Mouse (Mus musculus): ENCODE results near the gene Nudcd3. TPM values are rescaled to one million over a fixed set of nuclear protein-coding genes. Genes with fewer than 3 reads are reported as not detected.

Nudcd3 gene
- polyA plus RNA-seq, 1 experiment from 2014 or later = 52.0 TPM

DNA sequence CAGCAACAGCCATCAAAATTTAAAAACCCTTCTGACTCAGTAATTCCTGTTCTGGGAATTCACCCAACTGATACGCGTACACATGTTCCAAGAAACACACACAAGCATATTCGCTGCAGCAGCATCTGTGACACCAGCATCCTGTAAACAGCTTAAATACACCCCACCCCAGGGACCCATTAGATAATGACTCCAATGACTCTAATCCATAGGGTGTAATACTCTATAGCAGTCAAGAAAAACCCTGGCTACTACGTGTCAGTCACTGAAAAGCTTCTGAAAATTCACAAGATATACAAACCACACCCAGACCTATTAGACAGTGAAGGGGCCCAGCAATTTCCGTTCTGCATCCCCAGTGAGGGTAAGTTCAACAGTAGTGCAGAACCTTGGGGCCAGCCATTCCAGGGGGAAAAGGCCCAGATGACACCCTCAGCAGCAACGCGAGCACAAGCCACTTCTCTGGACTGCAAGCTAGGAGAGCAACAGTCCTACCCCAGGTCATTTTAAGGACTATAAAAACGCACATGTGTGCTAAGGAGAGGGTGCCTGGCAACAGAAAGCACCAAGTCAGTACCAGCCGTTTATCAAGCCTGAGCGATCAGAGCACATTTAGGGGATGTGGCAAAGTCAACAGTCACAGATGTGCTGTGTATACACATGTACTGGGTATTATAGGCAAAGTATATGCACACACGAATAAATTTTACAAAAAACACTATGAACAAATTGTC is 15.8 kb downstream of the Nudcd3 start:
- Histone ChIP-seq H3K36me3 (ENCODE audit: control insufficient read depth, insufficient read depth, low read length) (no peaks in the 10 kb centered on the region), H3K4me1 (ENCODE audit: control insufficient read depth, insufficient read depth, low read length) (peaks cover 10% of the 10 kb centered on the region), H3K4me3 (ENCODE audit: low read depth, low read length) (no peak overlapping the region), H3K27me3 (ENCODE audit: control insufficient read depth, insufficient read depth, low read length) (no peaks in the 10 kb centered on the region), H3K4me2 (ENCODE audit: low read depth) (no peak overlapping the region), H3K9me3 (ENCODE audit: control insufficient read depth, low read length) (no peaks in the 10 kb centered on the region), H3K27ac (ENCODE audit: low read depth, low read length) (no peak overlapping the region), H3K9ac (ENCODE audit: low read length) (no peak overlapping the region)
- DNase-seq (ENCODE audit: low spot score) (no peak), ATAC-seq (ENCODE audit: insufficient read depth, low FRiP score, low TSS enrichment) (no peak)
- WGBS = 63% methylated on average over 11 of the region's 11 CpGs

DNA sequence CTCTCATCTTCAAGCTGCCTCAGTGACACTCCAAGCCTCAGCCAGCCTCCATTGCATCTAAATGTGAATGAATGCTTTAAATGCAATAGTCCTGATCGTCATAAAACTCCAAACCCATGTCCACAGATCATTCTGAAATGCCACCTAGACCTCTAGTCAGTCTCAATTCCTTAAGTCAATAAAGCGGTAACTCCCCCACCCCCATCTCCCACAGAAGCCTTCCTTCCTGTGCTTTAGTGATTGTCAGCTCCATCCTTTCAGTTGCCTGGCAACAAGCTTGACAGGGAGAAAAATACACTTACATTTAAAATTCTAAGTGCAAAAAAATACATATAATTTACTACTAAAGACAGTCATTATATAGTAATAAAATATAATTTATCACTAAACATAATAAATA is 17.0 kb downstream of the Nudcd3 start:
- WGBS = 84% methylated on average over 2 of the region's 2 CpGs

DNA sequence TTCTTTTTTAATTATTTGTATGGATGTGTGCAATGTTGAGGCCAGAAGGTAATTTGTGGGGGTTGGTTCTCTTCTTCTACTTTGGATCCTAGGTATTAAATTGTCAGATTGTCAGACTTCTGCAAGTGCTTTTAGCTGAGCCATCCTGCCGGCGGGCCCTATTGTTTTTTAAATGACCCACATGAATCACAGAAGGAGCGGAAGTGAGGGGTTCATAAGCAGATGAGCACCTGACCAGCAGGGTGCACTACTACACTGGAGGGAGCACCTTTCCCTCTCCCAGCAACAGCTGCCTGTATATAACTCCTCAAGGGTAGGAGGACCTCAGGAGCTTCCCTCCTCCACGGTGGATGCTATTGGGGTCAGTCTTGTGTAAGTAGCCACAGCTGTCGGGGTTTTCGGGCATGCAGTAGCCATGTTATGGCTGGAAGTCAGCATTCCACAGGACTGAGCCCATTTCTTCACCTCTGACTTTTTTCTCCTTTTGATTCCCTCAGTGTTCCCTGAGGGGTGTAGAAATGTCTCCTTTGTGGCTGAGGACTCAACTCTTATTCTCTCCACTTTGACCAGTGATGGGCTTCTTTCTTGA is 19.3 kb downstream of the Nudcd3 start:
- Histone ChIP-seq H3K4me3 (ENCODE audit: low read depth, low read length) (no peak overlapping the region), H3K4me2 (ENCODE audit: low read depth) (no peak overlapping the region), H3K9ac (ENCODE audit: low read length) (no peak overlapping the region), H3K27ac (ENCODE audit: low read depth, low read length) (no peak overlapping the region), H3K4me1 (ENCODE audit: control insufficient read depth, insufficient read depth, low read length) (peaks cover 20% of the 10 kb centered on the region), H3K36me3 (ENCODE audit: control insufficient read depth, insufficient read depth, low read length) (no peaks in the 10 kb centered on the region), H3K27me3 (ENCODE audit: control insufficient read depth, insufficient read depth, low read length) (no peaks in the 10 kb centered on the region), H3K9me3 (ENCODE audit: control insufficient read depth, low read length) (no peaks in the 10 kb centered on the region)
- no peak for DNase-seq (ENCODE audit: low spot score)
- no peak for ATAC-seq (ENCODE audit: insufficient read depth, low FRiP score, low TSS enrichment)
- 40% methylated on average over 6 of the region's 6 CpGs for WGBS

More for the DNA sequence above, 17.0 kb downstream of the Nudcd3 start:
- H3K27me3 ChIP-seq (ENCODE audit: control insufficient read depth, insufficient read depth, low read length) = no peaks in the 10 kb centered on the region
- no peak for DNase-seq (ENCODE audit: low spot score)
- no peaks in the 10 kb centered on the region for H3K9me3 ChIP-seq (ENCODE audit: control insufficient read depth, low read length)
- H3K4me2 ChIP-seq (ENCODE audit: low read depth) = no peak overlapping the region
- no peak overlapping the region for H3K9ac ChIP-seq (ENCODE audit: low read length)
- no peak overlapping the region for H3K27ac ChIP-seq (ENCODE audit: low read depth, low read length)
- no peak for ATAC-seq (ENCODE audit: insufficient read depth, low FRiP score, low TSS enrichment)
- H3K4me3 ChIP-seq (ENCODE audit: low read depth, low read length) = no peak overlapping the region
- H3K36me3 ChIP-seq (ENCODE audit: control insufficient read depth, insufficient read depth, low read length) = no peaks in the 10 kb centered on the region
- peaks cover 16% of the 10 kb centered on the region for H3K4me1 ChIP-seq (ENCODE audit: control insufficient read depth, insufficient read depth, low read length)

DNA sequence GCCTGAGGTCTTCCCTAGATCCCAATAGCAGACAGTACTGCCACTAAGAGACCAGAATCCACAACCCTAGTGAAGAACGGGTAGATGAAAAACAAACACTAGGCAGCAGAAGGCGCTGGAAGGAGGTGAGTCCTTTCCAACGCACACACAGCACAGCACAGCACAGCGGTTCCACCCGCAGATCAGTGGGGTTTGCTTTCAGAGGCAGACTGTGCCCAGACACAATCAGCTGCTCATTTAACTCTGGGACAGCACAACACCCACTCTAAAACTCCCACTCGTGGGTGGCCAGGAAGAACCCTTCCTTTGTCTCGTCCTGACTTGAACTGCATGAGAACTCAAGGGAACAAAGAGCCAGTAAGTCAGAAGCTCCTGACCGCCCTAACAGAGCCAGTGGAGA is 21.0 kb downstream of the Nudcd3 start:
- Histone ChIP-seq H3K4me1 (ENCODE audit: control insufficient read depth, insufficient read depth, low read length) (peaks cover 15% of the 10 kb centered on the region), H3K36me3 (ENCODE audit: control insufficient read depth, insufficient read depth, low read length) (no peaks in the 10 kb centered on the region), H3K27me3 (ENCODE audit: control insufficient read depth, insufficient read depth, low read length) (no peaks in the 10 kb centered on the region), H3K9ac (ENCODE audit: low read length) (no peak overlapping the region), H3K4me2 (ENCODE audit: low read depth) (no peak overlapping the region), H3K27ac (ENCODE audit: low read depth, low read length) (no peak overlapping the region), H3K4me3 (ENCODE audit: low read depth, low read length) (no peak overlapping the region), H3K9me3 (ENCODE audit: control insufficient read depth, low read length) (no peaks in the 10 kb centered on the region)
- DNase-seq (ENCODE audit: low spot score) (no peak), ATAC-seq (ENCODE audit: insufficient read depth, low FRiP score, low TSS enrichment) (no peak)
- 15% methylated on average over 8 of the region's 8 CpGs for WGBS

DNA sequence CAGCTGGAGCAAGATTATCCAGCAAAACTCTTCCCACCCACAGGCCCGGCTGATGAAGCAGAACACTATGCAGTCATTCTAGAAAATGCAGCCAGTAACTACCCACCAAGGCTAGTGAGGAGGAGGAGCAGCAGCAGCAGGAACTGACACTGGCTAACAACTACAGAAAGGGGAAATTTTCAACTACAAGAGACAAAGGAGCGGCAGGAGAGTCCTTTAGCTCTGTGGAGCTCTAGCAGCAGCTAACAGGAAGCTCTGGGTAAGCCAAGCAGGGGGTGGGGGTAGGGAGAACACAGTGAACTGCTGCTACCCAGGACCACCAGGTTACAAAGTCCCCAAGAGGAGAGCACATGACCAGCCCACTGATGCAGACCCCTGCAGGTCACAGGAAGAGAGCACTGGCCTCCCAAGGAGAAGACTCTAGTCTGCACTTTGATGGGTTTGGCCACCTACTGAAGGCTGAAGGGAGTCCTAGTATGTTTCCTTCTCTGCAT is 21.5 kb downstream of the Nudcd3 start:
- DNase-seq (ENCODE audit: low spot score) (no peak), ATAC-seq (ENCODE audit: insufficient read depth, low FRiP score, low TSS enrichment) (no peak)
- Histone ChIP-seq H3K4me1 (ENCODE audit: control insufficient read depth, insufficient read depth, low read length) (peaks cover 15% of the 10 kb centered on the region), H3K36me3 (ENCODE audit: control insufficient read depth, insufficient read depth, low read length) (no peaks in the 10 kb centered on the region), H3K4me3 (ENCODE audit: low read depth, low read length) (no peak overlapping the region), H3K4me2 (ENCODE audit: low read depth) (no peak overlapping the region), H3K27me3 (ENCODE audit: control insufficient read depth, insufficient read depth, low read length) (no peaks in the 10 kb centered on the region), H3K27ac (ENCODE audit: low read depth, low read length) (peak overlapping the region; percentile 0; the same call in 1 of the 2 replicates), H3K9me3 (ENCODE audit: control insufficient read depth, low read length) (no peaks in the 10 kb centered on the region), H3K9ac (ENCODE audit: low read length) (no peak overlapping the region)
- WGBS = 12% methylated on average over 2 of the region's 2 CpGs

DNA sequence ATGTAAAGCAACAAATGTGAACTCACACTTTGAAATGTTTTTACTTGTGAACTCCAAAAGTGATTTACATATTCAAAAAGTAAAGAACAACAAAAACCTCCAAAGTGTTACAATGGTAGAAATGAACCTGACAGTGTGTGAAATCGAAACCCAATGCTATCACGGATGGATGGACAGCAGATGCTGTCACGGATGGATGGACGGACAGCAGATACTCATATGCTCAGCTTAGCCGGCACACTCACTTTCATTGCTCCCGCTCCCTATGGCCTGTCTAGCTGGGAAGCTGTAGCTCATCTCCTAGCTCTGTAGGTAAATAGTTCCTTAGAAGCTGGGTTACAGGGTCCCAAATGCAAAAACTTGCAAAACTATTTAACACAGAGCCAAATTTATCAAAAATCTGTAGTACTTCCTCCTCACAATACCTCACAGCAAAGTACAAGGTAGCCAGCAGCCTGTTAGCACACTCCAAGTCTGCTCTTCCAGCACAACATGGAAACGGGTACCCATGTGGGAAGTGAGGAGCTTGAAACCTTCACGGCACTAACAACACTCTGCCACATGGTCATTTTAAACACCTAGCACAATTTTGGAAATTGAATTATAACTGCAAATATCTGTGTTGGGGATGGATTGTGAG is 22.3 kb downstream of the Nudcd3 start:
- WGBS = 57% methylated on average over 8 of the region's 8 CpGs
- peaks cover 15% of the 10 kb centered on the region for H3K4me1 ChIP-seq (ENCODE audit: control insufficient read depth, insufficient read depth, low read length)

DNA sequence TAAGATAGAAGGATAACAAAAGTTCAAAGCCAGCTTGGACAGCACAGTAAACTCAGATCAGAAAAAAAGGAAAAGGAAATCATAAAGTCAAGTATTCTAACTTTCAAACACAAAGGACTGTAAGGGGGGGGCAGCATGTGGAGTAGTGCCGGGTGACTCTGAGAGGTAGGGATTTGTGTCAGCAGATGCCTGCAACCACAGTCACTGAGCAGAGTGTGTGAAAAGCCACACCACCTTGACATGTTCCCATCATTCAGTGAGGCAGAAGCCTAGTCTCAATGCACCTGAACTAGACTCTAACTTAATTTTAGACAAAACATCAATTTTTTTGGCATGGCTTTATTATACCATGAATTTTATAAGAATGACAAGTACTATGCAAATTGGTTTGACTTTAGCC is 24.7 kb downstream of the Nudcd3 start:
- H3K36me3 ChIP-seq (ENCODE audit: control insufficient read depth, insufficient read depth, low read length) = no peaks in the 10 kb centered on the region
- H3K27me3 ChIP-seq (ENCODE audit: control insufficient read depth, insufficient read depth, low read length) = no peaks in the 10 kb centered on the region
- H3K9ac ChIP-seq (ENCODE audit: low read length) = no peak overlapping the region
- DNase-seq (ENCODE audit: low spot score) (no peak), ATAC-seq (ENCODE audit: insufficient read depth, low FRiP score, low TSS enrichment) (no peak)
- peaks cover 15% of the 10 kb centered on the region for H3K4me1 ChIP-seq (ENCODE audit: control insufficient read depth, insufficient read depth, low read length)
- WGBS = 90% methylated on average over 1 of the region's 1 CpGs
- no peak overlapping the region for H3K4me2 ChIP-seq (ENCODE audit: low read depth)
- H3K4me3 ChIP-seq (ENCODE audit: low read depth, low read length) = no peak overlapping the region
- H3K9me3 ChIP-seq (ENCODE audit: control insufficient read depth, low read length) = no peaks in the 10 kb centered on the region
- H3K27ac ChIP-seq (ENCODE audit: low read depth, low read length) = no peak overlapping the region

More for the DNA sequence above, 22.3 kb downstream of the Nudcd3 start:
- ATAC-seq (ENCODE audit: insufficient read depth, low FRiP score, low TSS enrichment) (no peak), DNase-seq (ENCODE audit: low spot score) (no peak)
- Histone ChIP-seq H3K4me2 (ENCODE audit: low read depth) (no peak overlapping the region), H3K36me3 (ENCODE audit: control insufficient read depth, insufficient read depth, low read length) (no peaks in the 10 kb centered on the region), H3K27me3 (ENCODE audit: control insufficient read depth, insufficient read depth, low read length) (no peaks in the 10 kb centered on the region), H3K9me3 (ENCODE audit: control insufficient read depth, low read length) (no peaks in the 10 kb centered on the region), H3K27ac (ENCODE audit: low read depth, low read length) (no peak overlapping the region), H3K4me3 (ENCODE audit: low read depth, low read length) (no peak overlapping the region), H3K9ac (ENCODE audit: low read length) (no peak overlapping the region)

DNA sequence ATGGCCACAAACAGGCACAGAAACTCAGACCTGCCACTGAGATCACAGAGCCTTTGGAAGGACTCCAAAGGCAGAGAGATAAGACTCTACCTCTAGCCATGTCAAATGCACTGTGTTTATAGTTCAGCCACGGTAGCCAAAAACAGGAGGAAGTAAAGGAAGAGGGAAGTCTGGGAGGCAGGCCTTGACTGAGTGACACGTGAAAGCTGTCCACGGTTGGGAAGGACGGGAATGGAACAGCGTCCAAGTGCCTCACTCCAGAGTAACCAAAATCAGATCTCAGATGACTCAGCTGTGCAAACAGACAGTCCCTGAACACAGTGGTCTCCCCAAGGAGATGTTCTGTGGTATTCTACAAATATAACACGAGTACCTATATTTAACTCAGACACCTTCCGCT is 25.5 kb downstream of the Nudcd3 start:
- Histone ChIP-seq H3K4me2 (ENCODE audit: low read depth) (no peak overlapping the region), H3K9ac (ENCODE audit: low read length) (no peak overlapping the region), H3K27me3 (ENCODE audit: control insufficient read depth, insufficient read depth, low read length) (no peaks in the 10 kb centered on the region), H3K4me3 (ENCODE audit: low read depth, low read length) (no peak overlapping the region), H3K36me3 (ENCODE audit: control insufficient read depth, insufficient read depth, low read length) (no peaks in the 10 kb centered on the region), H3K27ac (ENCODE audit: low read depth, low read length) (no peak overlapping the region), H3K9me3 (ENCODE audit: control insufficient read depth, low read length) (no peaks in the 10 kb centered on the region), H3K4me1 (ENCODE audit: control insufficient read depth, insufficient read depth, low read length) (peaks cover 13% of the 10 kb centered on the region)
- DNase-seq (ENCODE audit: low spot score) (no peak), ATAC-seq (ENCODE audit: insufficient read depth, low FRiP score, low TSS enrichment) (no peak)
- 78% methylated on average over 7 of the region's 7 CpGs for WGBS

Measured in neural tube, embryonic 11.5 days (tissue).